Mouse (Mus musculus): ENCODE measurements at regions not wholly inside any gene's neighbourhood (a gene's known extent, or its start where the extent isn't known, plus 50 kb on each side); places are given as distances from the start of the nearest gene placed in this dataset.

DNA sequence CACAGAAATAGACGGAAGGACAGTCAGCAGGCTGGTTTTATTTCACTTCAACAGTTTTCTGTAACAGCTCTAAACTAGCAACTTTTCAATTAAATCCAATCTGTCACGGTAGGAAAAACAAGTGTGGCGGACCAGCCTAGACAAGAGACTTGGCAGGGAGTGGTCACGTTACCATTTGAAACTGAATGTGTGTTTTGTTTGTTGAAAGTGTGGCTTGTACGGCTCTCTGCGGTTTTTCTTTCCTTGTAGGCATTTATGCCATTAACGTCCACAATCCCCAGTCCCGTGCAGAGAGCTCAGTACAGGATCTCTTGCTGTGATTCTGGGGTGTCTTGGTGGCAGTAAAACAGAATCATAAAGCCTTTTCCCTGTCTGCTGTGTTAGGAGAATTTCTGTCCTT, 311.9 kb upstream of the Nrip1 start:
- Histone ChIP-seq H3K9me3 (no peaks in the 10 kb centered on the region), H3K4me3 (no peak overlapping the region), H3K27ac (no peak overlapping the region), H3K27me3 (no peaks in the 10 kb centered on the region), H3K4me1 (0 out of 2 replicates have a peak, but pooled peaks cover 5% of the 10 kb centered on the region), H3K4me2 (replicated peaks) (0 out of 2 replicates have a peak overlapping the region, but pooled peaks have one; percentile 7), H3K36me3 (no peaks in the 10 kb centered on the region), H3K9ac (no peak overlapping the region)
- 18% methylated on average over 8 of the region's 8 CpGs for WGBS
- no peak for ATAC-seq (ENCODE audit: insufficient number of reproducible peaks, insufficient read depth, low FRiP score, low TSS enrichment)

DNA sequence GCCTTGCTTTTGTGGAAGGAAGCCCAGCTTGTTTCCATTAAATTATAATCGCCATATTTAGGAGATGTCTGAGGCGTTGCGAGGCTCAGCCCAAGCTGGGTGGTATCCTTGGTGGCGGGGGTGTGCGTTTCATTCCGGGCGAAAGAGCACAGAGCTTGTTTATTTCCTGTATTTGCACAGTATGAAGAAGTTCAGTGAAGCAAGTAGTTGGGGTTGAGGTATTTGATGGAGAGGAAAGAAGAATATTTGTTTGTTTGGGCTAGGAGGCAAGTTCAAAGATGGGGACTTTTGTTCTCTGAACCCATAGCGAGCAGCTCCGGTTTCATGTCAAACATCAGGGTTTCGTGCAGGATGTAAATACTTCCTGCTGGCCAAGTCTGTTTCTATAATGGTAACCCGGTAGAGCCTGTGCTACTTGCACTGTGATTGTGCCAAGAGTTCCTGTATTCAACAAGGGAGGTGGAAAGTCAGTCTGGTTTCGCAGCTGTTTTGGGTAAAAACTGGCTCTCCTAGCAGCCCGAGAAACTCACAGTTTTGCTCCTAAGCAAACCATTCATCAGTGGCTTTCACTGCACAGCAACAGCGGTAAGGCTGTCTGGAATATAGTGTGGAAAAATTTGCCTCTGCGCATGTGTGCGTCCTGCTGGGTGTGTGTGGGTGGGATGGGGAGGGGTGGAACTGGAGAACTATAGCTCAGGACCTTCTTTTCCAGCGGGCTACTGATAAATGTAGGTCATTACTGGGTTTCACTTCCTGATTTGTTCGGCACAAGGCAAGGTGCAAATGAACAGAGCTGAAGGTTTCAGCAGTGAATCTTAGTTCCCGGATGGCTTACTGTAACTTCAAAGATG, 306.7 kb upstream of the Nrip1 start:
- Histone ChIP-seq H3K9ac (peak overlapping the region; percentile 27; the same call in 1 of the 2 replicates), H3K4me1 (0 out of 2 replicates have a peak, but pooled peaks cover 5% of the 10 kb centered on the region), H3K9me3 (no peaks in the 10 kb centered on the region), H3K4me3 (peak overlapping the region; percentile 31), H3K4me2 (replicated peaks) (peak overlapping the region; percentile 52), H3K27ac (peak overlapping the region; percentile 83), H3K27me3 (no peaks in the 10 kb centered on the region), H3K36me3 (no peaks in the 10 kb centered on the region)
- ATAC-seq (ENCODE audit: insufficient number of reproducible peaks, insufficient read depth, low FRiP score, low TSS enrichment), result peak; percentile 75
- 20% methylated on average over 19 of the region's 19 CpGs for WGBS

DNA sequence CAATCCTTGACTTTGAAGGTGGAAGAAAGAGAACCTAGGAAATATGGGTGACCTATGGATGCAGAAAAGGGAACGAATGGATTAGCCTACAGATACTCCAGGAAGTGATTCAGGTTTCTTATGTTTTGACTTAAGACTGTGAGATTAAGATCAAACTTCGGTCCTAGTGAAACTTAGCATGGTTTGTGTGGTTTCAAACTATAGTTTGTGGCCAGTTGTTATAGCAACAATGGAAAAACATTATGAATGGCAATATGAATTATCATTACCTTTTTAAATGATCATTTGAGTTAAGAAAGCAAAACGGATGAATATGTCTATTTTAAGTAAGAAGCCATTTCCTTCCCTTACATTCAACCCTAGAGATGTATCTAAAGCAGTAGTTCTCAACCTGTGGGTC, 305.3 kb upstream of the Nrip1 start:
- Histone ChIP-seq H3K4me3 (no peak overlapping the region), H3K4me1 (0 out of 2 replicates have a peak, but pooled peaks cover 5% of the 10 kb centered on the region), H3K27ac (no peak overlapping the region), H3K27me3 (no peaks in the 10 kb centered on the region), H3K4me2 (replicated peaks) (no peak overlapping the region), H3K9me3 (no peaks in the 10 kb centered on the region), H3K9ac (no peak overlapping the region), H3K36me3 (no peaks in the 10 kb centered on the region)
- WGBS, result 74% methylated on average over 3 of the region's 3 CpGs
- no peak for ATAC-seq (ENCODE audit: insufficient number of reproducible peaks, insufficient read depth, low FRiP score, low TSS enrichment)

DNA sequence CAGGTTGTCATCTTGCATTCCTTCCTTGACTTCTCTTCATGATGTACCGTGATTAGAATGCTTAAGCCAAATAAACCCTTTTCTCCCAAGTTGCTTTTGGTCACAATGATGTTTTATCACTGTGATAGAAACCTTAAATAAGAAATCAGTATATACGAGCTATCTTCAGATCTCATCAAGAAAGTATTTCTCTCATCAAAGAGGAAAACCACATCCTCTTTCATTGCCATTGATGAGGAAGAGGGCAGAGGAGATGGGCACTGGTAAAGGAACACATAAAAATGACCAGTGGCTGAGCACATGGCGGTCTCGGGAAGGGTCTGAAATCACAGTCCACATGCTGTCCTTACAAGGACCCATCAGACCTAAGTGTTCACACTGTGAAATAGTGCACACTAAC, 296.2 kb upstream of the Nrip1 start:
- WGBS, result 91% methylated on average over 4 of the region's 4 CpGs
- Histone ChIP-seq H3K36me3 (no peaks in the 10 kb centered on the region), H3K9me3 (no peaks in the 10 kb centered on the region), H3K27me3 (no peaks in the 10 kb centered on the region), H3K4me1 (no peaks in the 10 kb centered on the region), H3K9ac (no peak overlapping the region), H3K4me3 (no peak overlapping the region), H3K4me2 (replicated peaks) (no peak overlapping the region), H3K27ac (no peak overlapping the region)
- ATAC-seq (ENCODE audit: insufficient number of reproducible peaks, insufficient read depth, low FRiP score, low TSS enrichment), result no peak

DNA sequence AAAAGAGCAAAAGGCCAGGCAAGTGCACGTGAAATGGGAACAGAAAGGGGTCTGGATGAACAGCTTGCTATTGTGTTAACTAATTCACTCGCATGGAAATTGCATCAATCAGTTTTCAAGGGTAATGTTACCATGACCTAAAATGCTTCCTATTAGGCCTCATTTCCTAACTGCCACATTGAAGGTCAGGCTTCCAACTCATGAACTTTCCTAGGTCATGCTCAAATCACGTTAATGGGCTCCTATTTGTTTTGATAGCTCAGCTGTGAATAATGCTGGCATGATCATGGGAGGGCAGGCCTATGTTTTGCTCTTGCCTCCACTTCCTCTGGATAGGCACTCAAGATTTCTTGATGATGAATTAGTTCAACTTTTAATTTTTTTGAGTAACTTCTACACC, 293.4 kb upstream of the Nrip1 start:
- WGBS, result 29% methylated on average over 3 of the region's 3 CpGs
- Histone ChIP-seq H3K27me3 (no peaks in the 10 kb centered on the region), H3K4me2 (replicated peaks) (no peak overlapping the region), H3K36me3 (no peaks in the 10 kb centered on the region), H3K4me3 (no peak overlapping the region), H3K9me3 (no peaks in the 10 kb centered on the region), H3K9ac (no peak overlapping the region), H3K27ac (no peak overlapping the region), H3K4me1 (no peaks in the 10 kb centered on the region)
- ATAC-seq (ENCODE audit: insufficient number of reproducible peaks, insufficient read depth, low FRiP score, low TSS enrichment), result no peak

DNA sequence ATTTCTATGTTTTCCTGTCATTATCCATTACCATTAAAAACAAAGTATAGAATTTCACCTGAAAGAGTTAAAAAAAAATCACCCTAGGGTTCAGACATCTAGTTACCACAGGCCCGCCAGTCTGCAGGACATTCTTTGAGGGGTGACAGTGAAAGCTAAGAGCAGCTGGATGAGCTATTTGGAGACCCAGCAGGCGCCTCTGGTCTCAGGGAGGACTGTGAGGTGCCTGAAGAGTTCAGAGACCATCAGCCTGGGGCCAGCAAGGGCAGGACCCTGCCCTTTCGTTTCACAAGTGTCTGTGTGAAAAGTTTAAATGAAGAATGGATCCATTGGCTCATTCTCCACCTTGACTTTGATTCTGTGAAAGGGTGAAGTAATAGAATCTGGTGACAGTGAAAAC, 281.5 kb upstream of the Nrip1 start:
- H3K27ac ChIP-seq, result no peak overlapping the region
- 7% methylated on average over 3 of the region's 3 CpGs for WGBS

DNA sequence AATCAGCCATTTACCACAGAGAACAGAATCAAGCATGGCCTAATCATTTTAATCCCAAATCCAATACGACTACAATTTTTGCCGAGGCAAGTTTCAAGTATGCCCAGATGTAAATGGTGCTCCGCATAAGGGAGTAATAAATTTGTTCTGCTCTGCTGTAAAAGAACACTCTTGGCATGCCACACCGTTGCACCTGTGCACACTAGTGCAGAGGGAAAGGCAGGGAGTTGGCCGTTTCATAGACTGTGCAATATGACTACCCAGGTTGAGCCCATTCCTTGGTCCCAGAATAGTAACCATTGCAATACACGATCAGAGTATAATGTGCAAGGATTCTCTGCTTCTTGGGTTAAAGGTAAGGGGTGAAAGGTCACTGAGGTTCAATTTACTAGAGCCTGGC, 270.7 kb upstream of the Nrip1 start:
- Histone ChIP-seq H3K4me1 (no peaks in the 10 kb centered on the region), H3K36me3 (no peaks in the 10 kb centered on the region), H3K27me3 (no peaks in the 10 kb centered on the region), H3K9me3 (no peaks in the 10 kb centered on the region), H3K9ac (no peak overlapping the region), H3K27ac (no peak overlapping the region), H3K4me2 (replicated peaks) (no peak overlapping the region), H3K4me3 (no peak overlapping the region)
- 75% methylated on average over 6 of the region's 6 CpGs for WGBS
- ATAC-seq (ENCODE audit: insufficient number of reproducible peaks, insufficient read depth, low FRiP score, low TSS enrichment), result no peak

More for the DNA sequence above, 281.5 kb upstream of the Nrip1 start:
- Histone ChIP-seq H3K9me3 (no peaks in the 10 kb centered on the region), H3K4me2 (replicated peaks) (no peak overlapping the region), H3K36me3 (no peaks in the 10 kb centered on the region), H3K4me1 (peaks cover 4% of the 10 kb centered on the region), H3K9ac (no peak overlapping the region), H3K27me3 (no peaks in the 10 kb centered on the region), H3K4me3 (no peak overlapping the region)
- no peak for ATAC-seq (ENCODE audit: insufficient number of reproducible peaks, insufficient read depth, low FRiP score, low TSS enrichment)

DNA sequence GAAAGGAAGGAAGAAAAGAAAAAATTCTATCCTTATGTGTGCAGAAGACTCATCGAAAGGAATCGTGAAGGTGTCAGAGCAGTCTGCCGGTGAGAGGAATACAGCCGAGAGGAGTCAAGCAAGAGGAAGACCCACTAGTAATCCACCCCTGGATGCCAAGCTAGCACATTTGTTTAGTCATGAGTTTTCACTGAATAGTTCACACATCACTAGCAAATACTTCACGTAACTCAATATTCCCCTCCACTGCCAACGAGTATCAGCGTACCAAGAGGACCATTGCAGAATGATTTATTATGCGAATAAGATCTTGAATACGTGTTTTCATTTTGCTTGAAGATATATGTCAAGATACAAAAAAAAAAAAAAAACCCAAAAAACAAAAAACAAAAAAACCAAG, 270.2 kb upstream of the Nrip1 start:
- no peak overlapping the region for H3K27ac ChIP-seq
- no peak for ATAC-seq (ENCODE audit: insufficient number of reproducible peaks, insufficient read depth, low FRiP score, low TSS enrichment)
- WGBS, result 86% methylated on average over 9 of the region's 9 CpGs
- no peaks in the 10 kb centered on the region for H3K9me3 ChIP-seq
- H3K4me2 ChIP-seq (replicated peaks), result no peak overlapping the region
- H3K9ac ChIP-seq, result no peak overlapping the region
- H3K36me3 ChIP-seq, result no peaks in the 10 kb centered on the region
- no peaks in the 10 kb centered on the region for H3K27me3 ChIP-seq
- H3K4me1 ChIP-seq, result no peaks in the 10 kb centered on the region
- H3K4me3 ChIP-seq, result no peak overlapping the region

DNA sequence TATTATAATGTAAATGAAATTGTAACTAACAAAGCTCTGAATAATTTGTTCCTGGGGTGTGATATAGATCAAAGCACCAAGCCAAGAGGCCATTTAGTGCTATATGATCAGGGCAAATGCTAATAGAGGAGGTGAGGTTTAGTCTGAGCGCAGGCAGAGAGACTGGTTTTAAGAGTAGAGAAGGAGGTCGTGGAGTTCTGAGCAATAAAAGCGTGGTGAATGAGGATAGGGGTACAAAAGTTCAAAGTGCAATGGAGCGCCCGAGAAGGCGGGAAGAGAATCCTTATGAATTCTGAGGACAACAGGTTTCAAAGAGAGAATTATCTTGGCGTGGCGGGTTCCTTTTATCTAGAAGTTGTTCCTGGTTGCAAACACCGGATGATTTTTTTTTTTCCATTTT, 261.5 kb upstream of the Nrip1 start:
- no peak overlapping the region for H3K4me3 ChIP-seq
- no peaks in the 10 kb centered on the region for H3K4me1 ChIP-seq
- H3K27ac ChIP-seq, result no peak overlapping the region
- no peaks in the 10 kb centered on the region for H3K9me3 ChIP-seq
- ATAC-seq (ENCODE audit: insufficient number of reproducible peaks, insufficient read depth, low FRiP score, low TSS enrichment), result no peak
- H3K4me2 ChIP-seq (replicated peaks), result no peak overlapping the region
- 87% methylated on average over 9 of the region's 9 CpGs for WGBS
- no peaks in the 10 kb centered on the region for H3K27me3 ChIP-seq
- H3K9ac ChIP-seq, result no peak overlapping the region
- H3K36me3 ChIP-seq, result no peaks in the 10 kb centered on the region

DNA sequence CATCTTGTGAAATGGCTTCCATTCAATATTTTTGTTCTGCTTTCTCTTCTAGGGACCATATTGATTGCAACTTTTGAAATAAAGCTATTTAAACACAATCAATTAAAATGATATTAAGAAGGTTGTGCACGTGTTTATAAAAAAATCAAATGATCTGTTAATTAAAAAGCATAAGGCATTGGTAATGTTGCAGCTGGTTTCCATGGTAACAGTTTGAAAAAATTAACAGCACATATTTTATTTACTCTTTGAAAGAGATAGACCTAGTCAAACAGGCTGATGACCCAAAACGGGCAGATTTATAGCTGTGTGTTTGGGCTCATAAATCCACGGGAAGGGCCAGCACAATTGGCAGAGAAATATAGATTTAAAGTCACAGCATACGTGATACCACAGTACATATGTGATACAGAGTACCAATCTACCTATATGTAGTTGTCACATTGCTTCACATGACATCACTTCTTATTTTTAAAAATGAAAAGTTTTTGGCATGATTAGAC, 260.6 kb upstream of the Nrip1 start:
- Histone ChIP-seq H3K9ac (no peak overlapping the region), H3K4me2 (replicated peaks) (no peak overlapping the region), H3K27ac (no peak overlapping the region), H3K4me3 (no peak overlapping the region), H3K9me3 (no peaks in the 10 kb centered on the region), H3K27me3 (no peaks in the 10 kb centered on the region), H3K36me3 (no peaks in the 10 kb centered on the region), H3K4me1 (no peaks in the 10 kb centered on the region)
- WGBS, result 93% methylated on average over 4 of the region's 4 CpGs
- ATAC-seq (ENCODE audit: insufficient number of reproducible peaks, insufficient read depth, low FRiP score, low TSS enrichment), result no peak

DNA sequence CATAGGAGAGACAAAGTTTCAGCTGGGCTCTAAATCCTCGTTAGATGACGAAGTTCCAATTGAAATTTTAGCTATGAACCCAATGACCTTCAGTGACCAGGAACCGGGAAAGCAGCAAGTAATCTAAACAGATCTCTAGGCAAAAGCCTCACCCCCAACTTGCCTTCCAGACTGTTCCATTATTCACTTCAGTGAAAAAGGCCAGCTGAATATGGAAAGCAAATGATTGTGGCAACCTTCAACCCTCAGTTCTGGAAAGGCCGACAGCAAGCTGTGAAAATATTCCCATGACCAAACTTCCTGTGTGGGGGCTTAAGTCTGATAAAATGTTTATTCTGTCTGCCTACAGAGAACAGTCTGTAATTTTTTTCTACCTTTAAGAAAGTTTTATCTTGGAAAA, 252.5 kb upstream of the Nrip1 start:
- Histone ChIP-seq H3K4me3 (no peak overlapping the region), H3K9me3 (no peaks in the 10 kb centered on the region), H3K27me3 (no peaks in the 10 kb centered on the region), H3K4me2 (replicated peaks) (no peak overlapping the region), H3K9ac (no peak overlapping the region), H3K36me3 (no peaks in the 10 kb centered on the region), H3K4me1 (peaks cover 7% of the 10 kb centered on the region; the same call in 1 of the 2 replicates), H3K27ac (no peak overlapping the region)
- WGBS, result 19% methylated on average over 4 of the region's 4 CpGs
- no peak for ATAC-seq (ENCODE audit: insufficient number of reproducible peaks, insufficient read depth, low FRiP score, low TSS enrichment)

DNA sequence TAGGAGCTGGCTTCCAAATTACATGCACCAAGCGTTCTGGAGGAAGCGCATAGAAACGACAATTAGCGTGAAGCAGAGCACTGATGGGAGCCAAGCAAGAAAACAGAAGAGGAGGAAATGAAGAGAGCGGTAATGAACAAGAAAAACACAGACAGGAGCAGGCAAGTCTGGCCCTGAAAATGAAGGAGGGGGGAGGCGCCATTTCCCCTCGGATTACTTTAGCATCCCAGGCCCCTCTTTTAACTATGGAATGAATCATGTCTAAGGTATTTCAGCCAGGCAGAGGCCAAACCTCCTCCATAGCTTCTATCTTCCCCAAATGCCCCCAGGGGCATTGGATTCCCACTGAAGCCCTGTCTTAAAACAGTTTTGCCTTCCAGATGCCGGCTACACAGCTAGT, 248.1 kb upstream of the Nrip1 start:
- Histone ChIP-seq H3K4me1 (peaks cover 7% of the 10 kb centered on the region; the same call in 1 of the 2 replicates), H3K4me2 (replicated peaks) (peak overlapping the region; percentile 27), H3K27me3 (no peaks in the 10 kb centered on the region), H3K36me3 (no peaks in the 10 kb centered on the region), H3K27ac (peak overlapping the region; percentile 46; the same call in 1 of the 2 replicates), H3K4me3 (no peak overlapping the region), H3K9ac (no peak overlapping the region), H3K9me3 (no peaks in the 10 kb centered on the region)
- 20% methylated on average over 8 of the region's 8 CpGs for WGBS
- ATAC-seq (ENCODE audit: insufficient number of reproducible peaks, insufficient read depth, low FRiP score, low TSS enrichment), result 0 out of 2 replicates have a peak, but pooled peaks have one; percentile 22

All from embryonic facial prominence, embryonic 12.5 days (tissue).